Mouse (Mus musculus) heart, postnatal 10 days (tissue): Measurements from ENCODE around the gene Vmn1r93. TPM values are rescaled to one million over a fixed set of nuclear protein-coding genes. Genes with fewer than 3 reads are reported as not detected.
"Not testable (repeated sequence)": the region's sequence is repeated elsewhere in the genome, so short reads cannot be mapped to it uniquely, and the experiment has no call there.

ENCODE experiments used
- DNase-seq, 2 experiments: peaks; one replicate each; pipeline ENCODE4 v3.0.0; 2021
- intact Hi-C: fragments of 180-260 bp; cut with DNase I; formaldehyde crosslinking; loops from one replicate; pipeline ENCODE4 v1.15.1; 2025
- total RNA-seq, 2 experiments: library from RNA; stranded (reverse); gene quantifications; 2 replicates each; pipeline ENCODE4 v1.2.3; 2021

Gene Vmn1r93
- total RNA-seq = not detected

- intact Hi-C loops, DNase-seq: not testable (repeated sequence)
Measured at GRCm38 (mm10) chr7:20138988-20139387, at the start of gene Vmn1r93. Vmn1r93 (minus strand) TSS chr7:20139088.

GRCm38 (mm10) chr7:20168277-20168676 is 29.4 kb upstream of the Vmn1r93 start, which contains the start of gene Vmn1r94:
Vmn1r94 (minus strand) TSS chr7:20168377.
- DNase-seq, intact Hi-C loops: not testable (repeated sequence)

- DNase-seq, intact Hi-C loops: not testable (repeated sequence)
Measured at GRCm38 (mm10) chr7:20122479-20122878, 16.4 kb downstream of the Vmn1r93 start, which contains the start of gene Gm16442. Gm16442 (minus strand) TSS chr7:20122579.

GRCm38 (mm10) chr7:20099380-20099779 is 39.5 kb downstream of the Vmn1r93 start, which contains the start of gene Vmn1r91:
Vmn1r91 (plus strand) TSS chr7:20099680.
- intact Hi-C loops, DNase-seq: not testable (repeated sequence)

Other genes starting within 250 kb of the Vmn1r93 start
- gene Pvr, start 217.9 kb downstream of the Vmn1r93 start, total RNA-seq = 10 to 100 TPM; 21.2 to 23.1 TPM
- gene Igsf23, start 188.3 kb downstream of the Vmn1r93 start, total RNA-seq = 1 to 10 TPM; 1.4 to 3.6 TPM
- not detected for gene Ceacam20, start 173.7 kb downstream of the Vmn1r93 start, total RNA-seq
- not detected for gene Nlrp9b, start 147.6 kb downstream of the Vmn1r93 start, total RNA-seq
- not detected for gene Vmn1r91, start 39.4 kb downstream of the Vmn1r93 start, total RNA-seq
- gene Gm16442, start 16.5 kb downstream of the Vmn1r93 start, total RNA-seq = not detected
- not detected for gene Vmn1r94, start 29.3 kb upstream of the Vmn1r93 start, total RNA-seq
- not detected for gene Vmn1r95, start 54.6 kb upstream of the Vmn1r93 start, total RNA-seq
- gene Gm6164, start 66.5 kb upstream of the Vmn1r93 start, total RNA-seq = not detected
- gene Gm4498, start 94.7 kb upstream of the Vmn1r93 start, total RNA-seq = not detected
- gene Gm5890, start 123.7 kb upstream of the Vmn1r93 start, total RNA-seq = not detected
- gene Gm4133, start 195.0 kb upstream of the Vmn1r93 start, total RNA-seq = not detected
- not detected for gene Gm5728, start 236.3 kb upstream of the Vmn1r93 start, total RNA-seq